Mouse (Mus musculus): ENCODE data around the gene Vmn2r90. TPM values are rescaled to one million over a fixed set of nuclear protein-coding genes. Genes with fewer than 3 reads are reported as not detected.

Vmn2r90 gene
- polyA plus RNA-seq, 1 experiment, result not detected

DNA sequence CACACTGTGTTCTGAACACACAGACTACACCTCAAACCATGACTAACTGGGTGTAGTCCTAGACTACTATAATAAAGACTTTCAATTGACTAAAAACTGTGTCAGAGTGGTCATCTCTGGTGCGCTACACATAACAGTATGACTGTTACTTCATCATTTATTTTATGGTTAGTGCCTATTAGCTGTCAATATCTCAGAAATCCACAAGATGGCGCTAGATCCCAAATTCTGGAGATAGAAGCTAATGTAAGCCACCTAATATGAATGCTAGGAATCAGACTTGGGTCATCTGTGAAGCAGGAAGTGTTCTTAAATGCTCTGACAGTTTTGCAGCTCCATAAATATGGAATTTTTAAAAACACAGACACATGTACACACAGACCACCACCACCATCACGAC is 62.9 kb downstream of the Vmn2r90 start:
- H3K79me3 ChIP-seq (ENCODE audit: low read depth), result no peaks in the 10 kb centered on the region
- H3K36me3 ChIP-seq (ENCODE audit: control insufficient read depth, insufficient read depth), result no peaks in the 10 kb centered on the region
- no peaks in the 10 kb centered on the region for H3K79me2 ChIP-seq (ENCODE audit: control insufficient read depth, insufficient read depth)
- no peak overlapping the region for H3ac ChIP-seq (ENCODE audit: control insufficient read depth, insufficient read length, low read depth)
- H3K27me3 ChIP-seq (ENCODE audit: control insufficient read depth, insufficient read depth, insufficient read length), result no peaks in the 10 kb centered on the region
- H3K4me3 ChIP-seq (ENCODE audit: insufficient read depth, poor library complexity, severe bottlenecking), result no peak overlapping the region
- no peak for TF ChIP-seq MAX (IDR thresholded peaks at IDR 0.05)
- TF ChIP-seq FOSL1 (IDR thresholded peaks at IDR 0.05; ENCODE audit: insufficient read depth, low read length, poor library complexity, severe bottlenecking), result no peak
- TF ChIP-seq USF1 (IDR thresholded peaks at IDR 0.05; ENCODE audit: low read depth), result no peak
- no peak for TF ChIP-seq CEBPB (IDR thresholded peaks at IDR 0.05; ENCODE audit: low read depth)
- no peak for TF ChIP-seq MYOG (IDR thresholded peaks at IDR 0.05; ENCODE audit: control insufficient read depth, extremely low read depth, insufficient read length)
- no peak for TF ChIP-seq MYOD1 (IDR thresholded peaks at IDR 0.05; ENCODE audit: control insufficient read depth, insufficient read length, low read depth)
- TF ChIP-seq CTCF (IDR thresholded peaks at IDR 0.05; ENCODE audit: control insufficient read depth, insufficient read depth, insufficient read length), result no peak

Other genes with a start within 250 kb of the Vmn2r90 start
- gene Lnpep, start 78.7 kb upstream of the Vmn2r90 start, polyA plus RNA-seq (2012; fragmentation: generic; extraction: Trizol), result 4.5 TPM
- 11.2 TPM for gene Spaca6, start 123.4 kb downstream of the Vmn2r90 start, polyA plus RNA-seq (2012; fragmentation: generic; extraction: Trizol)
- gene Has1, start 151.5 kb downstream of the Vmn2r90 start, polyA plus RNA-seq (2012; fragmentation: generic; extraction: Trizol), result 2.5 TPM
- gene Fpr1, start 180.2 kb downstream of the Vmn2r90 start, polyA plus RNA-seq (2012; fragmentation: generic; extraction: Trizol), result not detected
- gene Fpr2, start 184.1 kb downstream of the Vmn2r90 start, polyA plus RNA-seq (2012; fragmentation: generic; extraction: Trizol), result not detected
- not detected for gene Fpr3, start 184.1 kb downstream of the Vmn2r90 start, polyA plus RNA-seq (2012; fragmentation: generic; extraction: Trizol)

Data from C2C12 (cell line).